Mouse (Mus musculus): Measurements from ENCODE around the gene Cubn. TPM values are rescaled to one million over a fixed set of nuclear protein-coding genes. Genes with fewer than 3 reads are reported as not detected.

Gene Cubn
- polyA plus RNA-seq, 1 experiment from 2014 or later: 0.05 TPM

DNA sequence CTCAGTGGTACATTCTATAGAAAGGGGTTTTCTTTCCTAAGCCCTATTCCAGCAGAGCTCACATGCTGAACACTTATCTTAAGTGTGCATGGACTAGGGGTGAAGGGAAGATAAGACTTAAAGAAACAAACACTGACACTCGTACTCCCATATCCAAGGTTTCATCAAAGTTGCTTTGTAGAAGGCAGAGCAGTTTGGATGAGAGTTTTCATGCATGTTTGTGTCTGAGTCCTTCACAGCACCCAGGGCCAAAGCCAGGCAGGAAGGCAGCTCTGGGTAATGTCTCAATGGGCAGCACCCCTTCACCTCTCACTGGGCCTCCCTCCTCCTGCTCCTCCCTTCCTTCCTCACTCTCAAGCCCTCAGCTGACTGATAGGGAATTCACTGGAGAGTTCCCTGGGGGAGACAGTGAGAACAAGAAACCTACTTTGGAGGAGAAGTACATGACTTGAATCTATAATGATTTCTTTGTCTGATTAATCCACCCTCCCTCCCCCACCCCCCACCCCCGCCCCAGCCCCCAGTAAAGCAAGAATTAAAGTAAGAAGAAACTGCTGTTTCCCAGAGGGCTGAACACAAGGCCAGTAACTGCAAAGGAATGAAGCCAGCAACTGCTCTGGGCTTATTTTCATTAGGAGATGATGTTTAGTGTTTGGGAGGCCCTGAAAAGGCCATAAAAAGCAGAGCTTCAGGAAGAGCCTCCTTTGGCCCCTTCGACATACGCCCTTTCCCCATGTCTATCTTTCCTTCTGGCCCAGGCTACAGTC, 106.7 kb downstream of the Cubn start:
- Histone ChIP-seq H3K4me3 (replicated peaks) (no peak overlapping the region), H3K4me1 (replicated peaks) (peaks cover 11% of the 10 kb centered on the region)
- WGBS: 34% methylated on average over 4 of the region's 4 CpGs

DNA sequence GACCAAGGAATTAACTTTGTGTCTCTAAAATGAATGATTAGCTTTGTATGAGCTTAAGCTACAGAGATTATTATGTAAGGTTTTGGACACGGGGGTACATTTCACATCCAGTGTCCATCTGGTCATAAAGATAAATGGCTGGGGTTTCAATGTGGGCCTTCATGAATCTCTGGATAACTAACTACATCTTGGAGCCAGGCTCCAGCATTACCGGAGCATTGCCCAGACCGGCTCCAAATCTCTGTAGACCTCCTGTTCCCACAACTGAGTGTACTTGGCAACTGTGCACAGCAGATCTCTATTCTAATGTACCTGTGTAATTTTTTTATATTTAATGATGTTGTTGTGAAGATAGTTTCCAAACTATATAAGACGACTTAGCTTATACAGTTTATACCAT, 115.4 kb downstream of the Cubn start:
- no peak overlapping the region for H3K4me2 ChIP-seq
- no peaks in the 10 kb centered on the region for H3K27me3 ChIP-seq
- H3K36me3 ChIP-seq: no peaks in the 10 kb centered on the region
- H3K27ac ChIP-seq: no peak overlapping the region
- H3K9me3 ChIP-seq: no peaks in the 10 kb centered on the region
- peaks cover 18% of the 10 kb centered on the region for H3K4me1 ChIP-seq (replicated peaks)
- WGBS: 89% methylated on average over 4 of the region's 4 CpGs
- no peak for ATAC-seq (ENCODE audit: insufficient number of reproducible peaks, insufficient read depth, low FRiP score, low TSS enrichment, low read depth)
- no peak overlapping the region for H3K4me3 ChIP-seq (replicated peaks)
- no peak overlapping the region for H3K9ac ChIP-seq (replicated peaks)

More for the DNA sequence above, 106.7 kb downstream of the Cubn start:
- no peak for ATAC-seq (ENCODE audit: insufficient number of reproducible peaks, insufficient read depth, low FRiP score, low TSS enrichment, low read depth)
- Histone ChIP-seq H3K36me3 (no peaks in the 10 kb centered on the region), H3K9ac (replicated peaks) (no peak overlapping the region), H3K9me3 (no peaks in the 10 kb centered on the region), H3K27me3 (no peaks in the 10 kb centered on the region), H3K4me2 (no peak overlapping the region), H3K27ac (peak overlapping the region; percentile 50)

DNA sequence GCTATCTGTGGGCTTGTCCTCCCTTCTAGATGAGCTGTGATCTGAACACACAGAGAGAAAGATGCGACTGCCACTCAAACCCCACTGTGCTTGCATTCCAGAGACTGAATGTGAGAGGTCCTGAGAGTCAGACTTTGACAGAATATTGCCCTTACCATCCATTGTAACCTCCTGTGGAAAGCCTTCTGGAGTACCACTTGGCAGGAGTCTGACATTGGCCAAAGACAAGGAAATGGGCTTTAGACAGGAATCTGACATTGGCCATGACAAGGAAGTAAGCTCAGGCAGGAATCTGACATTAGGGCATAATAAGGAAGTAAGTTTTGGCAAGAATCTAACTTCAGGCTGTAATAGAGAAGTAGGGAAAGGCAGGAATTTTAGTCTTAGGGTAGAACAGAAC, 118.3 kb downstream of the Cubn start:
- 82% methylated on average over 1 of the region's 1 CpGs for WGBS
- H3K9ac ChIP-seq (replicated peaks): no peak overlapping the region
- no peak for ATAC-seq (ENCODE audit: insufficient number of reproducible peaks, insufficient read depth, low FRiP score, low TSS enrichment, low read depth)
- H3K27ac ChIP-seq: no peak overlapping the region
- no peaks in the 10 kb centered on the region for H3K27me3 ChIP-seq
- no peak overlapping the region for H3K4me2 ChIP-seq
- peaks cover 24% of the 10 kb centered on the region for H3K4me1 ChIP-seq (replicated peaks)
- no peak overlapping the region for H3K4me3 ChIP-seq (replicated peaks)
- H3K36me3 ChIP-seq: no peaks in the 10 kb centered on the region
- no peaks in the 10 kb centered on the region for H3K9me3 ChIP-seq

DNA sequence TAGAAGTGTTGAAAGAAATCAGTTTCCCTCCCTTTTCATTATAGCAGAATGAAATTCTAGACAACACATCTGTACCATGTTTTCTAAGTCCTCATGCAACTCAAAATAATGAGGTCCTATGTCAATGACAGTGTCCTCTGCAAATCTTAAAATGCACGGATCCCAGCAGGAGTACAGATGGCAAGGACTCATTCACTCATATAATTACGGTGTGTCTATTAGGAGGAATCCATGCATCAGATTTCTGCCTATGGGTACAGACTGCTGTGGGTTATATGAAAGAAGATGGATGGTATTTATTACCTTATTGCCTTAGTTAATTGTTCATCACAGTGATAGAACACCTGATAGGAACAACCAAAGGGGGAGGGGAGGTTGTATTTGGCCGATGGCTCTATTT, 118.8 kb downstream of the Cubn start:
- ATAC-seq (ENCODE audit: insufficient number of reproducible peaks, insufficient read depth, low FRiP score, low TSS enrichment, low read depth): no peak
- no peak overlapping the region for H3K9ac ChIP-seq (replicated peaks)
- H3K27ac ChIP-seq: peak overlapping the region; percentile 86
- H3K4me3 ChIP-seq (replicated peaks): no peak overlapping the region
- H3K9me3 ChIP-seq: no peaks in the 10 kb centered on the region
- no peak overlapping the region for H3K4me2 ChIP-seq
- WGBS: 48% methylated on average over 3 of the region's 3 CpGs
- H3K4me1 ChIP-seq (replicated peaks): peaks cover 24% of the 10 kb centered on the region
- no peaks in the 10 kb centered on the region for H3K36me3 ChIP-seq
- no peaks in the 10 kb centered on the region for H3K27me3 ChIP-seq

DNA sequence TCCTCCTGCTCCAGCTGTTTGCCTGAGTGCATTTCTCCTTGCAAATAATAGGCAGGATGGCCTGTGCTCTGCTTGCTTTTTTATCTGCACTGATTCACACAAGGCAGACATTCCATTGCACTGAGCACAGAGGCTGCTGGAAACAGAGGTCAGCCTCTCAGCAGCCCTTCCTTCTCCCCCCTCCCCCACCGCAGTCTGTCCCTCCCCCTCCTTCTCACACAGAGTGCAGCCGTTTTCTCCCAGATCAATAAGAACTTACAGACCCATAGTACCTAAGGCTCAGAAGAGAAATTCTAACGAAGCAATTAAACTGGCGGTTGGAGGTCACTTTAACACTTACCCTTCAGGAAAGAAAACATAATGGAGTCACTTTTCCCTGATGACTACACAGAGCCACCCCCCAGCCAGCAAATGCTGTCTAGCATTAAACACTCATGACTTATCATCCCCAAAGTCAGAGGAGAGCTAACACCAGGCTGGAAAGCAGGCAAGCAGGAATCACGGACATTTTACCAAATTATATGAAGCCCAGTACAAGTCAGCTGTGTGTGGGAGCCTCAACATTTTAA, 119.3 kb downstream of the Cubn start:
- peaks cover 24% of the 10 kb centered on the region for H3K4me1 ChIP-seq (replicated peaks)
- H3K9ac ChIP-seq (replicated peaks): 0 out of 2 replicates have a peak overlapping the region, but pooled peaks have one; percentile 31
- 4% methylated on average over 5 of the region's 5 CpGs for WGBS
- no peaks in the 10 kb centered on the region for H3K9me3 ChIP-seq
- H3K27me3 ChIP-seq: no peaks in the 10 kb centered on the region
- peak overlapping the region; percentile 21 for H3K4me2 ChIP-seq
- no peaks in the 10 kb centered on the region for H3K36me3 ChIP-seq
- ATAC-seq (ENCODE audit: insufficient number of reproducible peaks, insufficient read depth, low FRiP score, low TSS enrichment, low read depth): peak; percentile 88
- no peak overlapping the region for H3K4me3 ChIP-seq (replicated peaks)
- H3K27ac ChIP-seq: peak overlapping the region; percentile 86

DNA sequence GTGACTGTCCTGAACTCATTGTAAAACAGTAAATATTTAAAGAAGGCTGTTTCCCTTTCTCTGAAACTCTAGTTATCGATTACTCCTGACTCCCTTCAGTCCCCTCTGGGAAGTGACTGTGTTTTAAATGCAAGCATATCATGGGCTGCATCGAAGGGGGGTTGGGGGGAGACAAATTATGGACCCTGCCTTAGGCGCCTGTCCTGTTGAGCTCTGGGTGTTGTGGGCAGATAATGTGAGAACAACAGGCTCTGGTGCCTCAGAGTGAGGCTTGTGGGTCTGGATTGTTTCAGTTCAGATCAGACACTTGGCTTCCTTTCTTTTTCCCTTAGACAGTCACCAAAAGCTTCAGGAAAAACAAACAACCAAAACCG, 119.8 kb downstream of the Cubn start:
- Histone ChIP-seq H3K9ac (replicated peaks) (peak overlapping the region; percentile 31; the same call in 1 of the 2 replicates), H3K4me2 (peak overlapping the region; percentile 21), H3K4me1 (replicated peaks) (peaks cover 24% of the 10 kb centered on the region), H3K4me3 (replicated peaks) (no peak overlapping the region), H3K36me3 (no peaks in the 10 kb centered on the region), H3K9me3 (no peaks in the 10 kb centered on the region), H3K27ac (peak overlapping the region; percentile 86), H3K27me3 (no peaks in the 10 kb centered on the region)
- peak; percentile 44; the same call in 1 of the 2 replicates for ATAC-seq (ENCODE audit: insufficient number of reproducible peaks, insufficient read depth, low FRiP score, low TSS enrichment, low read depth)
- 7% methylated on average over 4 of the region's 4 CpGs for WGBS

DNA sequence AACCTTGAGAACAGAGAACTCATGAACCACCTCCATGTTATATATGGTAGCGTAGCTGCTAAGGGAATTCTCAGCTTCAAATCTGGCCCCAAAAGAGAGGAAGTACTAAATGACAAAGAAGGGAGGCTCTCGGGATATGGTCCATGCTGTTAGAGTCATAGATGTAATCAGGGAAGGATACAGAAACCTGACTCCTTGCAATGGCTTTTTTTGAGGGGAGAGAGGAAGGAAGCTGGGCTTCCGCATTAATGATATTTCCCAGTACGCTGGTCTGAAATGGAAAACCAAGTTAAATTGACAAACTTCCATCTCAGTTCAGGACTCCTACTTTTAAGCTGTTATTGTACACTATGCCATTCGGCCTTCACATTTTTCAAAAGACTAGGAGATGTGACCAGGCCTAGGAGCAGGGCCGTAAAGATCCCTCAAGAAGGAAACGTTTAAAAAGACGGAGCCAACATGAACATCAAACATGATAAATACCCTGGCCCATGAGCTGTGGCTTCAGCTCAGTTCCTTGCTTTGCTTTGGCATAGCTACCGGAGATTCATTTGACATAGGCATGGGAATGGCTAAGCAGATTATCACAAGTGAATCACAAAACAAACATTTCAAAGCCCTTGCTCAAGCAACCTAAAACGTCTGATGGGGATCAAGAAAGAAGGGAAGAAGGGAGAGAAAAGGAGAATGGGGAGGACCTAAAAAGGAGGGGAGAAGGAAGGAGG, 120.4 kb downstream of the Cubn start:
- ATAC-seq (ENCODE audit: insufficient number of reproducible peaks, insufficient read depth, low FRiP score, low TSS enrichment, low read depth): no peak
- Histone ChIP-seq H3K4me2 (no peak overlapping the region), H3K4me1 (replicated peaks) (peaks cover 24% of the 10 kb centered on the region), H3K27ac (peak overlapping the region; percentile 86), H3K4me3 (replicated peaks) (no peak overlapping the region), H3K36me3 (no peaks in the 10 kb centered on the region), H3K27me3 (no peaks in the 10 kb centered on the region), H3K9ac (replicated peaks) (no peak overlapping the region), H3K9me3 (no peaks in the 10 kb centered on the region)
- 49% methylated on average over 10 of the region's 10 CpGs for WGBS

DNA sequence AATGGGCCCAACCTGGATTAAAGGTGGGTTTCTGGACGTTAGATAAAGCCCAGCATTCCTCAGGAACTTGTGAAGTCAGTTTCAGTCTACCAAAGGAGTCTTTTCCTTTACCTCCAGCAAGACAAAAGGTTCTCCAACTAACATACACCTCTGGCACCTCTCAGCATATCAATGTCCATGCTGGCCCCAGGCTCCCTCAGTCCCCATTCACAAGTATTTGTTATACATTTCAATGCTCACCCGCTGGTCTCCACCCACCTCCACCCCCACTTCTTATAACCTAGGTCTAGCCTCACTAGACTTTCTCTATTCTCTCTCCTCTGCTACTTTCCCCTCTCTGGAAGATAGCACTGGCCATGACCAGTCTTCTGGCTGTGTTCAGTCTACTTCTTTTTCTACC, 121.1 kb downstream of the Cubn start:
- H3K27ac ChIP-seq: no peak overlapping the region
- no peak overlapping the region for H3K4me2 ChIP-seq
- H3K4me3 ChIP-seq (replicated peaks): no peak overlapping the region
- H3K36me3 ChIP-seq: no peaks in the 10 kb centered on the region
- no peaks in the 10 kb centered on the region for H3K27me3 ChIP-seq
- 37% methylated on average over 2 of the region's 2 CpGs for WGBS
- H3K4me1 ChIP-seq (replicated peaks): peaks cover 24% of the 10 kb centered on the region
- no peak for ATAC-seq (ENCODE audit: insufficient number of reproducible peaks, insufficient read depth, low FRiP score, low TSS enrichment, low read depth)
- no peak overlapping the region for H3K9ac ChIP-seq (replicated peaks)
- no peaks in the 10 kb centered on the region for H3K9me3 ChIP-seq

DNA sequence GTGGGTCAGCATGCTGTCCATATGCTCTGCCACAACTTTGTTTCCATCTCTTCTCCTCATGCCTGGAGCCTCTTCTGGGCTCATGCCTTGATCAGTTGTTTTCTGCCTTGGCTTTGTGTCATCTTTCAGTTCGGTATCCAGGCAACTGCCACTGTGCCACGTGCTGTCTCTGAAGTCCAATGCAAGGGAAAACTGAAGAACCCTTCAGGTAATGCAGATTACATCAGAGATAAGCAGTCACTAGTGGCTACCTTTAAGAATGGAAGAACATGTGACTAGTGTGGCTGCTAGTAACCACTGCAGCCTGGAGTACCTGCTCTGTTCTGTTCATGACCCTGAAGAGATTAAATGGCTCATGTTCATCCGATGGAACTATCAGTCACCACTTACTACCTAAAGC, 123.1 kb downstream of the Cubn start:
- H3K4me3 ChIP-seq (replicated peaks): no peak overlapping the region
- H3K27ac ChIP-seq: no peak overlapping the region
- no peaks in the 10 kb centered on the region for H3K27me3 ChIP-seq
- H3K36me3 ChIP-seq: no peaks in the 10 kb centered on the region
- no peaks in the 10 kb centered on the region for H3K9me3 ChIP-seq
- no peak overlapping the region for H3K4me2 ChIP-seq
- peaks cover 24% of the 10 kb centered on the region for H3K4me1 ChIP-seq (replicated peaks)
- no peak overlapping the region for H3K9ac ChIP-seq (replicated peaks)
- ATAC-seq (ENCODE audit: insufficient number of reproducible peaks, insufficient read depth, low FRiP score, low TSS enrichment, low read depth): no peak
- 88% methylated on average over 3 of the region's 3 CpGs for WGBS

DNA sequence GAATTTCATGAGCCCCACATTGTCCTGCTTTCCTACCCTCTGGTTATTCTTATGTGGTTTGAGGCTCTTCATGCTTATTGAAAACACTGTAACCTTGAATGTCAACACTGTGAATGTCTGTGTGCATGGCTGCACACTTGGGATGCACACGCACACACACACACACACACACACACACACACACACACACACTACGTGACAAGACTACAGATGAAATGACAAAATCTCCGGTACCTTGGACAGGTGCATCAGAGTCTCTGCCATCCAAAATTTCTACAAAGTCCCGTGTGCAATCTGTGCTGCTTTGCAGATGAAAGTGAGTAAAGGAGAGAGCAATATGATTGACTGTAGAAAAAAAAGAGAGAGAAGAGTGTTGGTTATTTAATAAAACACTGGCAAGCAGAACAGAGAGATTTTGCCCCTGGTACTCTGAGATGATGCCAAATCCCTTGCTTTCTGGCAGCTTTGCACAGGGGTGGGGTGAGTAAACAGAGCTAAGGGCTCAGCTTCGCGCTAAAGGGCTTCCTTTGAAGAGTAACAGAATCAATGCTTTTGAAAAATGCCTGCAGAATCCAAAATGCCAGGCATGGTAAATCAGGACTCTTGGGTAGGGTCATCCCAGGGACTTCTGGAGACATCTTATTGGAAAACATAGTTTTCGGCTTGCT, 133.6 kb downstream of the Cubn start:
- Histone ChIP-seq H3K4me1 (replicated peaks) (0 out of 2 replicates have a peak, but pooled peaks cover 2% of the 10 kb centered on the region), H3K9ac (replicated peaks) (no peak overlapping the region), H3K27me3 (no peaks in the 10 kb centered on the region; the same call in 1 of the 2 replicates), H3K4me3 (replicated peaks) (no peak overlapping the region), H3K27ac (no peak overlapping the region), H3K36me3 (no peaks in the 10 kb centered on the region), H3K9me3 (no peaks in the 10 kb centered on the region), H3K4me2 (no peak overlapping the region)
- ATAC-seq (ENCODE audit: insufficient number of reproducible peaks, insufficient read depth, low FRiP score, low TSS enrichment, low read depth): no peak
- WGBS: 62% methylated on average over 7 of the region's 7 CpGs

DNA sequence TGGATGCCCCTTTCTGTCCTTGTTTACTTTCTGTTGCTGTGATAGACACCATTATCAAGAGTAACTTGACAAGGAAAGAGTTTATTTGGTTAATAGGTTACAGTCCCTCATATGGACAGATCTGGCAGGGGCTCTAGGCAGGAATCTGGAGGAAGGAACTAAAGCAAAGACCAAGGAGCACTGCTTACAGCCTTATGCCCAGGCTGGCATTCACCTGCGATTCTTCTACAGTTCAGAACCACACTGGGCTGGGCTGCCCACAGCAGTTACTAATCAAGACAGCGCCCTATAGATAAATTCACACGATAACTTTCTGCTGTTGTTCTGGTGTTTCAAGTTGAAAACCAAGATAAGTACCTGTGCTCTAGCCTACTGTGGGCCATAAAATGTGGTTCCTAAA, 138.8 kb downstream of the Cubn start:
- ATAC-seq (ENCODE audit: insufficient number of reproducible peaks, insufficient read depth, low FRiP score, low TSS enrichment, low read depth): no peak
- no peaks in the 10 kb centered on the region; the same call in 1 of the 2 replicates for H3K27me3 ChIP-seq
- WGBS: 81% methylated on average over 3 of the region's 3 CpGs
- no peak overlapping the region for H3K9ac ChIP-seq (replicated peaks)
- 0 out of 2 replicates have a peak, but pooled peaks cover 4% of the 10 kb centered on the region for H3K4me1 ChIP-seq (replicated peaks)
- no peak overlapping the region for H3K4me3 ChIP-seq (replicated peaks)
- H3K27ac ChIP-seq: peak overlapping the region; percentile 51; the same call in 1 of the 2 replicates
- no peaks in the 10 kb centered on the region for H3K36me3 ChIP-seq
- H3K4me2 ChIP-seq: no peak overlapping the region
- H3K9me3 ChIP-seq: no peaks in the 10 kb centered on the region
